Mouse (Mus musculus): ENCODE data around the gene Pdcd4. TPM values are rescaled to one million over a fixed set of nuclear protein-coding genes. Genes with fewer than 3 reads are reported as not detected.

The Pdcd4 gene
- polyA plus RNA-seq (2012; rRNA removed; ENCODE audit: low replicate concordance), result 13.5 and 24.3 TPM in 2 replicates

DNA sequence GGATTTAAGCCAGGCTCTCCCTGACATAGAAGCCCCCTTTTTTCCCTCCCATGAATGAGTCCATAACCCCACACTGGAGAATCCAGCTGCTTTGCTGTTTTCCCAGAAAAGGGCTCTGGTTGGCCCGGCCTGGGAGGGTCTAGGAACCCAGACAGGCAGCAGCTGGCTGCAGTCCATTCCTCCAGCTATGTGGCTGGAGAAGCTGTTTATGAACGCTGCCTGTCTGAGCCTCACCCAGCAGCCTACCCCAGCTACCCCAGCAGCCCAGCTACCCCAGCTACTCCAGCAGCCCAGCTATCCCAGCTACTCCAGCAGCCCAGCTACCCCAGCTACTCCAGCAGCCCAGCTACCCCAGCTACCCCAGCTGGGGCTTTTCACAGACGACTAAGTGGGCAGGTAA, at the start of gene Pdcd4:
TSS of gene Pdcd4 (plus strand) at position 171 of the 400 bp plus-strand sequence.

DNA sequence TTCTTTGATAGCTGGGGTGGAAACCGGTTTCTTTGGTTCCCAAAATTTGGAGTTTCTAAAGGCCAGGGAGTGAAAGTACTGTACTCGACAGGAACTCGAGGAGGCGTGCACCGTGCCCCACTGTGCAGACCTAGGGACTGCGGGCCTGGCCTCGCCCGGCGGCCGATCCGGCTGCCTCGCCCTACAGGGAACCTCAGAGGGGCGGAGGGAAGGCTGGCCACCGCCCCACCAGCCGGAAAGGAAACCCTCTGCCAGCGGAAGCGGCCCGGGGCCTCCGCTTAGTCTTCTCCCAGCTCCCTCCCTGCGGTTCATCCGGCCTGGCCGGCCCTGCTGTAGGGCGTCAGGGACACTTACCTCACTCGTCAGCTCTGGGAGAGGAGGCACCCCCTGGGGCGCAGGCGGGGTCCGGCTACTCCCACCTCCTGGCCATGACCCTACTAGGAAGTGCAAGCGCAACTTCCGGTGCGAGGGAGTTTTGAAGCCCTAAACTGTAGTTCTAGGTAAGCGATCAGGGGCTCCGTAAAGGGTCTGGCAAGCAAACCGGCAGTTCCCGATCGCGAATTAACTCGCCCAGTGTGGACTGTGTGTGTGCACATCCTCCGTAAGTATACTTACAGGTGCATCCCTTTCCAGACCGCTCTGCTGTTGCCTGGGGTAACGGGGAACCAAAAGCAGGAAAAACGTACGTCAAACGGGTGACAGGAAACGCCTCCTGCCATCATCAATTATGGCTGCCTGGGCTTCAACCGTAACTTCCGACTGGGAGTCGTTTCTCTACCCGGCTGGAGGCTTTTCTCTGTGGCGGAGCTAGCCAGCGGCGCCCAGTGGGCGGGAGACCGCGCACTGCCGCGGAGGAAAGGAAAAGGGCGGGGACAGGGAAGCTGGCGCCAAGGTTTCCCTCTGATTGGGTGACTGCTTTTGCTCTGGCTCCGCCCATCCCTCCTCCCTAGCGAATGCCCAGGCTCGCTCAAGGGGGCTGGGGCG, 52.1 kb downstream of the Pdcd4 start, which contains the start of the genes Shoc2 and Bbip1:
TSS of gene Shoc2 (plus strand) at position 505 of the 984 bp plus-strand sequence.
TSS of gene Bbip1 (minus strand) at position 826 of the 984 bp plus-strand sequence.

Other genes starting within 250 kb of the Pdcd4 start
- 0.37 and 6.3 TPM in 2 replicates for gene Rbm20, start 214.9 kb upstream of the Pdcd4 start, polyA plus RNA-seq (2012; rRNA removed; ENCODE audit: low replicate concordance)
- gene Shoc2, start 52.1 kb downstream of the Pdcd4 start, polyA plus RNA-seq (2012; rRNA removed; ENCODE audit: low replicate concordance), result 22.1 and 22.5 TPM in 2 replicates
- 8.4 TPM in 2 replicates for gene Bbip1, start 52.4 kb downstream of the Pdcd4 start, polyA plus RNA-seq (2012; rRNA removed; ENCODE audit: low replicate concordance)
- 2.4 and 11.6 TPM in 2 replicates for gene Adra2a, start 151.9 kb downstream of the Pdcd4 start, polyA plus RNA-seq (2012; rRNA removed; ENCODE audit: low replicate concordance)